Mouse (Mus musculus) forebrain, postnatal 0 days (tissue): ENCODE measurements around the gene Aplp2. TPM values are rescaled to one million over a fixed set of nuclear protein-coding genes. Genes with fewer than 3 reads are reported as not detected.

Experiments
- ATAC-seq: fragments of 200-750 bp; cut with Nextera tagmentation; 2 replicates; pipeline ENCODE4 v1.8.0; 2017; ENCODE audit warnings: mild to moderate bottlenecking, moderate library complexity
- DNase-seq: peaks from one replicate; pipeline ENCODE4 v3.0.0-alpha.2; 2015
- H3K27ac ChIP-seq: fragments of 300-500 bp; sonication (generic); 2 replicates; pipeline ENCODE4 v1.5.1; 2014; ENCODE audit warnings: low read depth, mild to moderate bottlenecking, antibody characterized with exemption, low read length, moderate library complexity, mixed read lengths
- H3K27me3 ChIP-seq: fragments of 300-500 bp; sonication (generic); 2 replicates; pipeline ENCODE4 v1.6.1; 2014; ENCODE audit warnings: mild to moderate bottlenecking, low read length, mixed read lengths; ENCODE audit not compliant: insufficient read depth
- H3K36me3 ChIP-seq: fragments of 300-500 bp; sonication (generic); 2 replicates; pipeline ENCODE4 v1.6.1; 2014; ENCODE audit warnings: mild to moderate bottlenecking, moderate library complexity; ENCODE audit not compliant: insufficient read depth
- H3K4me1 ChIP-seq: fragments of 300-500 bp; sonication (generic); 2 replicates; pipeline ENCODE4 v1.6.1; 2014; ENCODE audit warnings: antibody characterized with exemption; ENCODE audit not compliant: insufficient read depth
- H3K4me2 ChIP-seq: fragments of 300-500 bp; sonication (generic); 2 replicates; pipeline ENCODE4 v1.6.1; 2014; ENCODE audit warnings: low read depth, mild to moderate bottlenecking, moderate library complexity
- H3K4me3 ChIP-seq: fragments of 300-500 bp; sonication (generic); 2 replicates; pipeline ENCODE4 v1.5.1; 2014; ENCODE audit warnings: low read depth, low read length, mixed read lengths
- H3K9ac ChIP-seq: fragments of 300-500 bp; sonication (generic); 2 replicates; pipeline ENCODE4 v1.6.1; 2014; ENCODE audit warnings: mild to moderate bottlenecking
- H3K9me3 ChIP-seq: fragments of 300-500 bp; sonication (generic); 2 replicates; pipeline ENCODE4 v1.6.1; 2016; ENCODE audit warnings: low read length
- CTCF ChIP-seq: sonication (generic); IDR thresholded peaks from 2 replicates; pipeline ENCODE4 v1.5.1; 2016; ENCODE audit warnings: antibody characterized with exemption, control low read depth, low read depth
- WGBS: fragments of 180-500 bp; shearing (Covaris S2); extraction: QIAGEN DNeasy Blood & Tissue Kit; methylation state at CpG from one replicate; pipeline ENCODE4 v1.1.7; 2014; 5-methylcytosine and 5-hydroxymethylcytosine counted together
- polyA plus RNA-seq: library from polyadenylated mRNA; unstranded; fragments of >200 nt; fragmentation: Nextera tagmentation; extraction: Ambion mirVana; gene quantifications from 2 replicates; pipeline ENCODE4 v1.2.1, GENCODE M21; 2015
- total RNA-seq: library from RNA; depleted of rRNA; stranded (reverse); fragments of >200 nt; gene quantifications from 2 replicates; pipeline ENCODE4 v1.2.3, GENCODE M21; 2014

The Aplp2 gene
- total and polyA plus RNA-seq, 2 experiments from 2014 or later: 328 to 341 TPM

DNA sequence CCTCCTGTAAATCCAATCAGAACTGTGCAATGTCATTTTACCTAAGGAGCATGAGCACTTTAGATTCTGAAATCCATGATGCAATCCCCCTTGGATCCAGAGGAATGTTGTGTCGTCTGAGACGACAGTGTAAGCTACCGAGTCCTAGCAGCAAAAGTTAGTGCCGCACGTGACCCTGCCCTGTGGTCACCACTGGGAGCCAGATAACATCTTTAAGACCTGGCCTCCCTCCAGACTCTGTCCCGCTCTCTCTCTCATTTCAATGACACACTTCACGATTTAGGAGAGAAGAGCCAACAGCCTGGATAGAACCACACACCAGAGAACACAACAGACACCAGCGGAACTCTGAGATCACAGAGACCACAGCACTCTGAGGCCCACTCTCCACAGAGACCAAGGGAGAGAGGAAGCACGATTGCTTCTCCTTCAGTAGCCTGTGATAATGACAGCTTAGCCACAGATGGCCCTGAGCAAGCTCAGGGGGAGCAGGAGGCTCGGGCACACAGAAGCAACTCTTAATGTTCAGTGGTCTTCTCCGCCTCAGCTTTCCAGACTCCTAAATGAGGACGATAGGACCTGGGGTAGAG is 83.6 kb downstream of the Aplp2 start:
- no peak for DNase-seq
- no peak overlapping the region for H3K4me2 ChIP-seq
- H3K27ac ChIP-seq: no peak overlapping the region
- H3K9ac ChIP-seq: no peak overlapping the region
- H3K4me3 ChIP-seq: no peak overlapping the region
- peaks cover 26% of the 10 kb centered on the region for H3K27me3 ChIP-seq
- ATAC-seq: no peak
- H3K9me3 ChIP-seq: no peaks in the 10 kb centered on the region
- H3K4me1 ChIP-seq: peaks cover 12% of the 10 kb centered on the region; the same call in 1 of the 2 replicates
- WGBS: 87% methylated on average over 12 of the region's 12 CpGs
- TF ChIP-seq CTCF: no peak
- no peaks in the 10 kb centered on the region for H3K36me3 ChIP-seq

DNA sequence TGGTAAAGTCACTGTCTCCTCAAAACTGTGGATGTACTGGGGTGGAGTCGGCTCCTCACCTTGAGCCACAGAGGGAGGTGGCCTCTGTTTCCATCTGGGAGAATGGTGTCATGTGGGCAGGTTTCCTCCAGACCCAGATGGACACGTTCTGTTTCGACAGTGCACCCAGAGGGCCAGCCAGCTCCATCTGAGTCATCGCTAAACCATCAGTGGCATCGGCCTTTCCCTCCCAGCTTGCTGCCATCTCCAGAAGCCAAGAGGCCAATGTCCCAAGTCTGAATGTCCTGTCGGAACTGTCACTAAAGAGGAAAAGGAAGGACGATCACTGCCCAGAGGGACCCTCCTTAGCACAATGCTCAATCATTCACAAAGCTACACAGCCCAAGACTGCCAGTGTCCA is 85.5 kb downstream of the Aplp2 start:
- no peak for DNase-seq
- peaks cover 16% of the 10 kb centered on the region for H3K27me3 ChIP-seq
- no peak for TF ChIP-seq CTCF
- H3K9me3 ChIP-seq: no peaks in the 10 kb centered on the region
- H3K4me2 ChIP-seq: no peak overlapping the region
- no peak overlapping the region for H3K27ac ChIP-seq
- no peak overlapping the region for H3K9ac ChIP-seq
- H3K4me1 ChIP-seq: peaks cover 6% of the 10 kb centered on the region; the same call in 1 of the 2 replicates
- no peak overlapping the region for H3K4me3 ChIP-seq
- H3K36me3 ChIP-seq: no peaks in the 10 kb centered on the region
- WGBS: 89% methylated on average over 7 of the region's 7 CpGs
- no peak for ATAC-seq

DNA sequence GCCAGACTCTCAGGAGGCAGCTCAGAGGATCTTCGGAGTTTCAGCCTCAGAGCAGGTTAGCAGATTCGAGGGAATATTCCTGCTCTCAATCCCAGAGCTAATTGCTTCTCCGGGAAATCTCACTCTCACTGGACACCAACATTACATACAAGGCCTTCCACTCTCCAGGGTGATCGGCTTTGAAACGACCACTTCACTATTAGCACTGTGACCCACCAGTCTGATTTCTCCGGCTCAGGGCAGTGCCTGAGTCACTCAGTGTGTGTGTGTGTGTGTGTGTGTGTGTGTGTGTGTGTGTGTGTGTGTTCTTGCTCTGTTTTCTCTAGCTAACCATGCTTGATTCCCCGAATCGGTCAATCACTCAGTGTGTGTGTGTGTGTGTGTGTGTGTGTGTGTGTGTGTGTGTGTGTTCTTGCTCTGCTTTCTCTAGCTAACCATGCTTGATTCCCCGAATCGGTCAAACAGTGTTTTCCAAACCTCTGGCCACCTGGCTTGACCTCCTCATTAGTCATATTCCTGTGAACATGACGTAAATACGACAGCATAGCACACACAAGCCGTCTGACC is 89.1 kb downstream of the Aplp2 start:
- no peak for DNase-seq
- Histone ChIP-seq H3K27ac (no peak overlapping the region), H3K4me1 (no peaks in the 10 kb centered on the region), H3K4me3 (no peak overlapping the region), H3K36me3 (no peaks in the 10 kb centered on the region), H3K9ac (no peak overlapping the region), H3K27me3 (no peaks in the 10 kb centered on the region), H3K4me2 (no peak overlapping the region), H3K9me3 (no peaks in the 10 kb centered on the region)
- ATAC-seq: 0 out of 2 replicates have a peak, but pooled peaks have one; percentile 14
- 40% methylated on average over 13 of the region's 13 CpGs for WGBS
- TF ChIP-seq CTCF: no peak

DNA sequence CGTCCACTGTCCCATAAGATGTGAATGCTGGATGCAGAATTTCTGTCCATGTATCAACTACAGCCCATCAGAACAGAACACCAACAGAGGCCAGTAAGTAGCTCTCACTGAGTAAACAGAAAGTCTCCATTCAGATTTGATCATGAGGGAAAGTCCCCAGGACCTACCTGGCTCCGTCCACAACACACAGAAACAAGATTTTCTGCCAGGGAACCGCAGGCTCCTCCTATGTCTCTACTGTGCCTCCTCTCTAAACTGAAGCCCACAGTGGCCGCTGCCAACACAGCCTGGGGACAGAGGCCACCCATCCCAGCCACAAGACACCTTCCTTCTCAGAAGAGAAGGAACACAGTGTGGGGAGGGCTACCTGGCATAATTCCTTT is 91.1 kb downstream of the Aplp2 start:
- ATAC-seq (no peak), DNase-seq (no peak)
- no peak overlapping the region for H3K27ac ChIP-seq
- no peak for TF ChIP-seq CTCF
- H3K4me2 ChIP-seq: no peak overlapping the region
- H3K4me3 ChIP-seq: no peak overlapping the region
- H3K9ac ChIP-seq: no peak overlapping the region
- H3K27me3 ChIP-seq: no peaks in the 10 kb centered on the region
- H3K9me3 ChIP-seq: no peaks in the 10 kb centered on the region
- WGBS: 67% methylated on average over 4 of the region's 4 CpGs
- H3K36me3 ChIP-seq: no peaks in the 10 kb centered on the region
- H3K4me1 ChIP-seq: no peaks in the 10 kb centered on the region

DNA sequence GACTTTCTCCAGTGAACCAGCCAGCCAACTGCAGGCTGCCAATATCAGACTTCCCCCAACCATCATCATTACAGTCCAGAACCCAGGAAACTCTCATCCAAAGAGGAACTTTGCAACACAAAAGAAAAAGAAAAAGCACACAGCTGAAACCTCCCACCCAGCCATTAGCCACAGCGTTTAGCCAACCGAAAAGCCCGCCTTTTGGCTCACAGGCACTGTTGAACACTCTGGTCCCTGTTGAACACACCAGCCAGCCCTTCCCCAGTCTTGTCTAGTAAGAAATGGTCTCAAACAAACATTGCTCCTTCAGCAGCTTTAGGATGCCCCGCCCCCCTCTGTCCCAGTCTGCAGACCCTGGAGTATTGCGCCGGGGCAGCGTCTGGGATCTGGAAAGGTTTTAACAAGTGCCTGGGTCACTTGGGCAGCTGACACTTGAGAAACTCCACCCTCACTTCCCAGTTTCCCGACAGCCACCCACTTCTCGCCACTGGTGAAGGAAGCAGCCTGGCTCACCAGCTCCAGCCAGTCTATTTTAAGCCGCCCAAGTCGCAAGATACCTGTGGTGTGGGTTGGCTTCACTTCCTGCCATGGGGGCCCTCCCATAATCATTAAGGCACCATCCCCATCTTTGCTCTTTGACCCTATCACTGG is 91.6 kb downstream of the Aplp2 start:
- no peak overlapping the region for H3K9ac ChIP-seq
- H3K9me3 ChIP-seq: no peaks in the 10 kb centered on the region
- no peak overlapping the region for H3K4me3 ChIP-seq
- ATAC-seq (peak; percentile 38), DNase-seq (no peak)
- H3K27me3 ChIP-seq: no peaks in the 10 kb centered on the region
- TF ChIP-seq CTCF: no peak
- H3K27ac ChIP-seq: no peak overlapping the region
- WGBS: 58% methylated on average over 11 of the region's 11 CpGs
- H3K4me2 ChIP-seq: no peak overlapping the region
- H3K4me1 ChIP-seq: no peaks in the 10 kb centered on the region
- no peaks in the 10 kb centered on the region for H3K36me3 ChIP-seq

DNA sequence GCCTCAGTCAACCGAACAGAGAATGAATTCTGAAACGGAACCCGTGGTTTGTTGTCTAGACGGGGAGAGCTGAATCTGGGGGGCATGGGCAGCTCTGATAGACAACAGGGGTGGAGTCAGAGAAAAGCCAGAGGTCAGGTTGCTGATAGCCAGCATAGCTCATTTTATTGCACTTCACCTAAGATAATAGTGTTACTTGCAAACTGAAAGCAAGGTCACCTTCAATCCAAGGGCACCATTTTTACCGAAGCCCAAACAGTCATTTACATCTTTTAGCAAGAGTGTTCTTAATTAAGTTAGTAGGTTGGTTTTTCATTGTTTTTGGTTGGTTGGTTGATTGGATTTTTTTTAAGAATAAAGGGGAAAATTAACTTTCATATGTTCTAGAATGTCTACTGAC is 92.2 kb downstream of the Aplp2 start:
- DNase-seq (no peak), ATAC-seq (no peak)
- 77% methylated on average over 5 of the region's 5 CpGs for WGBS
- H3K9ac ChIP-seq: no peak overlapping the region
- H3K4me2 ChIP-seq: no peak overlapping the region
- H3K9me3 ChIP-seq: no peaks in the 10 kb centered on the region
- no peak for TF ChIP-seq CTCF
- H3K4me1 ChIP-seq: no peaks in the 10 kb centered on the region
- H3K36me3 ChIP-seq: no peaks in the 10 kb centered on the region
- no peak overlapping the region for H3K4me3 ChIP-seq
- no peak overlapping the region for H3K27ac ChIP-seq
- no peaks in the 10 kb centered on the region for H3K27me3 ChIP-seq

DNA sequence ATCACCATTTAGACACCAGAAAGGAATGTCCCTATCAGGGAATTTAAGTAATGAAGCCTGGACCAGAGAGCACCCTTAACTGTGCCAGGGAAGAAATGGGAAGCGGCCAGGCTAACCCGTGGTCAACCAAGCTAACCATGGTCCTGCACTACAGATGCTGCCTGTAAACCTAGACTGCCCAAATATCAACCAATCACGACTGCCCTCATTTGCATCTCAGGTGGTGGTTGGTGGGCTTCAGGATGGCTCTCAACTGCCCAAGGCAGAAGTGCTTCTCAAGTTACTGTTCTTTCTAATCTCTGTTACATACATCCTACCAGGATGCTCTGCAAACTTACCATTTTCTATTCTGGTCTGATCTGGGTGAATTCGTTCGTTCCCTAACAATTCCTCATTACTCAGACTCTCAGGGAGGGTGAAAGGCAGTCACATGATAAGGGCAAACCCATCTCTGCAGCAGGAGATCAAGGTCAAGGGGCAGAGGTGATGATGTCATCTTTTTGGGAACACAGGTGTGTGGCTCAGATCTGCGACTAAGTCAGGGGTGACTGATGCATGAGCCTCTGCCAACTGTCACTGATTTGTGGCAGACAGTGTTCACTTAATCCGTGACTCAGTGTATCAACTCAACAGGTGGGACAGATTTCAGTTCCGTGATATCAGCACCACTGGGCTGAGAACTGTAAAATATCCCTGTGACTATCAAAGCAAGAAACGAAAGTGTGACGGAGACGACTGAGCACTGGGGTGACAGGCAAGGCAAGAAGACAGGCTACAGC is 92.9 kb downstream of the Aplp2 start:
- Histone ChIP-seq H3K36me3 (no peaks in the 10 kb centered on the region), H3K27me3 (no peaks in the 10 kb centered on the region), H3K9ac (no peak overlapping the region), H3K27ac (no peak overlapping the region), H3K4me2 (no peak overlapping the region), H3K9me3 (no peaks in the 10 kb centered on the region), H3K4me3 (no peak overlapping the region), H3K4me1 (no peaks in the 10 kb centered on the region)
- ATAC-seq: no peak
- 48% methylated on average over 11 of the region's 11 CpGs for WGBS
- DNase-seq: no peak
- TF ChIP-seq CTCF: no peak
